Mouse (Mus musculus): ENCODE data around the gene Tgfbr3. TPM values are rescaled to one million over a fixed set of nuclear protein-coding genes. Genes with fewer than 3 reads are reported as not detected.

Tgfbr3 gene
- total RNA-seq, 2 experiments from 2014 or later, result 12.7 to 13.6 TPM

GRCm38 (mm10) chr5:107176796-107177195 lies 112.6 kb downstream of the Tgfbr3 start:
- no peak for DNase-seq (ENCODE audit: low spot score in 2 of 2)

GRCm38 (mm10) chr5:107176196-107176595 lies 113.2 kb downstream of the Tgfbr3 start:
- no peak for DNase-seq (ENCODE audit: low spot score in 2 of 2)

- no peak for DNase-seq (ENCODE audit: low spot score in 2 of 2)
These were observed 115.2 kb downstream of the Tgfbr3 start for GRCm38 (mm10) chr5:107174188-107174587.

- DNase-seq (ENCODE audit: low spot score in 2 of 2), result no peak
These were observed 115.9 kb downstream of the Tgfbr3 start for GRCm38 (mm10) chr5:107173483-107173882.

GRCm38 (mm10) chr5:107171861-107172260 lies 117.6 kb downstream of the Tgfbr3 start:
- no peak for DNase-seq (ENCODE audit: low spot score in 2 of 2)

- DNase-seq (ENCODE audit: low spot score in 2 of 2), result no peak
These were observed 119.6 kb downstream of the Tgfbr3 start for GRCm38 (mm10) chr5:107169796-107170195.

- DNase-seq (ENCODE audit: low spot score in 2 of 2), result peak; percentile 36 to 67
These were observed 121.5 kb downstream of the Tgfbr3 start for GRCm38 (mm10) chr5:107167872-107168300.

- DNase-seq (ENCODE audit: low spot score in 2 of 2), result no peak
These were observed 122.1 kb downstream of the Tgfbr3 start for GRCm38 (mm10) chr5:107167373-107167772.

GRCm38 (mm10) chr5:107166659-107167370 lies 122.6 kb downstream of the Tgfbr3 start:
- no peak for DNase-seq (ENCODE audit: low spot score in 2 of 2)

GRCm38 (mm10) chr5:107165734-107166133 lies 123.7 kb downstream of the Tgfbr3 start:
- DNase-seq (ENCODE audit: low spot score in 2 of 2), result no peak

GRCm38 (mm10) chr5:107165271-107165670 lies 124.2 kb downstream of the Tgfbr3 start:
- no peak for DNase-seq (ENCODE audit: low spot score in 2 of 2)

- no peak for DNase-seq (ENCODE audit: low spot score in 2 of 2)
These were observed 124.6 kb downstream of the Tgfbr3 start for GRCm38 (mm10) chr5:107164856-107165255.

- no peak for DNase-seq (ENCODE audit: low spot score in 2 of 2)
These were observed 125.3 kb downstream of the Tgfbr3 start for GRCm38 (mm10) chr5:107164146-107164545.

- no peak for DNase-seq (ENCODE audit: low spot score in 2 of 2)
These were observed 126.1 kb downstream of the Tgfbr3 start for GRCm38 (mm10) chr5:107163336-107163735.

GRCm38 (mm10) chr5:107162812-107163211 lies 126.6 kb downstream of the Tgfbr3 start:
- DNase-seq (ENCODE audit: low spot score in 2 of 2), result no peak

- no peak for DNase-seq (ENCODE audit: low spot score in 2 of 2)
These were observed 127.1 kb downstream of the Tgfbr3 start for GRCm38 (mm10) chr5:107162319-107162718.

- DNase-seq (ENCODE audit: low spot score in 2 of 2), result no peak
These were observed 129.2 kb downstream of the Tgfbr3 start for GRCm38 (mm10) chr5:107159914-107160890.

GRCm38 (mm10) chr5:107158531-107159178 lies 130.8 kb downstream of the Tgfbr3 start:
- no peak for DNase-seq (ENCODE audit: low spot score in 2 of 2)

GRCm38 (mm10) chr5:107157384-107157783 lies 132.0 kb downstream of the Tgfbr3 start:
- DNase-seq (ENCODE audit: low spot score in 2 of 2), result no peak

GRCm38 (mm10) chr5:107156096-107156495 lies 133.3 kb downstream of the Tgfbr3 start:
- DNase-seq (ENCODE audit: low spot score in 2 of 2), result no peak

- no peak for DNase-seq (ENCODE audit: low spot score in 2 of 2)
These were observed 136.4 kb downstream of the Tgfbr3 start for GRCm38 (mm10) chr5:107152989-107153388.

- no peak for DNase-seq (ENCODE audit: low spot score in 2 of 2)
These were observed 138.1 kb downstream of the Tgfbr3 start for GRCm38 (mm10) chr5:107151320-107151719.
